Mouse (Mus musculus) gastrocnemius, postnatal 4 days (tissue): ENCODE data around the gene Zfp683. TPM values are rescaled to one million over a fixed set of nuclear protein-coding genes. Genes with fewer than 3 reads are reported as not detected.

ENCODE experiments used
- DNase-seq, 2 experiments: peaks; one replicate each; pipeline ENCODE4 v3.0.0; 2021 to 2022; ENCODE audit warnings: low spot score in 2 of 2, mixed read lengths in 2 of 2
- total RNA-seq, 2 experiments: library from RNA; stranded (reverse); gene quantifications; 2 replicates each; pipeline ENCODE4 v1.2.3; 2021

The Zfp683 gene
- total RNA-seq, 2 experiments from 2014 or later = 0.23 TPM; not detected in 1

- no peak for DNase-seq
These were observed 37.0 kb downstream of the Zfp683 start for GRCm38 (mm10) chr4:134090521-134091224.

DNA sequence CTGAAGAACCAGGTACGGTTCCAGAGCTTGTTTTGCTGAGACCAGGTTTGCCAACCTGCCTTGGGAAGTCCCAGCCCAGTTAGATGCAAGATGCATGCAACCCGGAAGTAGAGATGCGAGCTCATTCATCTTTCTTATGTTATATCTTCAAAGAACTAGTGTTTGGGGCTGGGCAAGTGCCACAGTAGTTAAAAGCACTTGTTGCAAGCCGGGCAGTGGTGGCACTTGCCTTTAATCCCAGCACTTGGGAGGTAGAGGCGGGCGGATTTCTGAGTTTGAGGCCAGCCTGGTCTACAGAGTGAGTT is 37.5 kb downstream of the Zfp683 start:
- DNase-seq = no peak

GRCm38 (mm10) chr4:134092382-134093288 is 39.0 kb downstream of the Zfp683 start:
- peak in 1 of 2 experiments; percentile 43 for DNase-seq

DNA sequence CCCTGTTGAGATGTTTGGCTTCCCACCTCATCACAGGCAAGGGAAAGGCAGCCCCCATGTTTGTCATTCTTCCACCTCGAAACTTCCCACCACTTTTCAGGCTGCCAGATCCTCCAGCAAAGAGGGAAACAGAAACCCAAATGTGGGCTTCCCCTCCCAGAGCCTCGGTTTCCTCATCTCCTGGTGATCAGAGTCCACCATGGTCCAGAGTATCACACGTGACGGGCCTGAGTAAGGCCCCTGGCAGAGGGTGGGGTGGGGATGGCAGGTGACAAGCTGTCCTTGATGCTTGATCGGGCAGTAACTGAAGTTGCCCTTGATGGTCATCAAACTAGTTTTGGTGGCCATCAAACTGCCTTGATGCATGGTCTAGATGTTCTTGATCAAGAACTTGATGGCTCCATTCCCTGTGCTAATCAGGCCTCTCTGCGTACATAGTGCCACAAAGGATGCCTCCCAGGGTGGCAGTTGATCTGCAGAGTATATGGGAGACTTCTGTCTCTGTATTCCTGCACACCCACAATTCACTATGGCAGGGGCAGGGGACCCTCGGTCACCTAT is 40.4 kb downstream of the Zfp683 start:
- DNase-seq = no peak

GRCm38 (mm10) chr4:134094923-134095547 is 41.4 kb downstream of the Zfp683 start, which contains the start of gene Cd52:
Cd52 (minus strand) TSS chr4:134095082.
- DNase-seq = no peak

DNA sequence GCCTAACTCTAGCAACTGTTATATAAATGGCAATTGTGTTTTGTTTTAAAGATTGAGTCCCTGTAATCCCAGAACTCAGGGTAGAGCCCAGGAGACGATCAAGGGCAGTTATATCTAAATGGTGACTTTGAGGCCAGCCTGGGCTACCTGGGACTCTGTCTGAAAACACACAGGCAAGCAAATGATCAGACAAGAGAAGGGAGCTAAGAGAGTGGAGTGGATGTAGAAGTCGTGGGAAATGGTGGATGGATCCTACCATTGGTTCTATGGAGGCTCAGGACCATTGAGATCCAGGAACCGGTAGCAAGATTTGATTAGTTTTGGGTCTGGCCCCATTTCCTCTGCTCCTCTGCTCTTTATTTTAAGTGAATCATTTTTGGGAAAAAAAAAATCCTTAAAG is 42.5 kb downstream of the Zfp683 start:
- no peak for DNase-seq

- no peak for DNase-seq
These were observed 43.5 kb downstream of the Zfp683 start for GRCm38 (mm10) chr4:134097015-134097608.

DNA sequence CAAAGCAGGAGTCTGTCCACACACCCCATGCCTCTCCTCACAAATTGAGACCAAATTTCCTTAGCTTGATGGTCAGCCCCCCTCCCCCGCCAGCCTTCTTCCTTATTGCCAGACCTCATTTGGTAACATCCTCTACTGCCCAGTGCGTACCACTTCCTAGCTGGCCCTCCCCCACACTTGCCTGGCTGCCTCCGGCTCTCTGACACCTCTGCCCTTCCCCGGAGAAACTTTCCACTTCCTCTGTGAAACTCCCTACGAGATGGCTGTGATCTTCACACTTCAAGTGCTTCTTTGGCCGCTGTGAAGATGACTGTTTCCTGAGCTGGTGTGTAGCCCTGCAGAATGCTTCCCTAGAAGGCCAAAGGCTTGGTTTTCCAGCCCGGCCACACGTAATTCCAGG is 45.0 kb downstream of the Zfp683 start:
- no peak for DNase-seq

DNA sequence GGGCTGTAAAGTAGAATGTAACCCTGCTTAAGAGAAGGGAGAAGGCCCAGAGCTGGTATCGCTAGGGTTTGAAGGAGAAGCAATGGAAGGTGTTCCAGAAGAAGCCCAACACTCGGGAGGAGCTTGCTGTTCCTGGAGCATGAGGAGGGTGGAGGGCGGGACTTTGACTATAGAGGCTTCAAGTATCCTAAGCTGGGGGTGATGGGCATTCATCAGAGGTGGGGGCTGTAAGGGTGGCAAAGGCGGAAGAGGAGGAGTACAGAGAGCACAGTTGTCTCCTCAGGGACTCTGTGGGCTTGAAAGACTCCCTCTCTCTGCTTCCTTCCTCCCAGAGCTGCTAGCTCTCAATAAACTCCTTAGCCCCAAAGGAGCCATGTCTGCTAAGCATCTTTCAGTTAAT is 46.6 kb downstream of the Zfp683 start:
- no peak for DNase-seq

DNA sequence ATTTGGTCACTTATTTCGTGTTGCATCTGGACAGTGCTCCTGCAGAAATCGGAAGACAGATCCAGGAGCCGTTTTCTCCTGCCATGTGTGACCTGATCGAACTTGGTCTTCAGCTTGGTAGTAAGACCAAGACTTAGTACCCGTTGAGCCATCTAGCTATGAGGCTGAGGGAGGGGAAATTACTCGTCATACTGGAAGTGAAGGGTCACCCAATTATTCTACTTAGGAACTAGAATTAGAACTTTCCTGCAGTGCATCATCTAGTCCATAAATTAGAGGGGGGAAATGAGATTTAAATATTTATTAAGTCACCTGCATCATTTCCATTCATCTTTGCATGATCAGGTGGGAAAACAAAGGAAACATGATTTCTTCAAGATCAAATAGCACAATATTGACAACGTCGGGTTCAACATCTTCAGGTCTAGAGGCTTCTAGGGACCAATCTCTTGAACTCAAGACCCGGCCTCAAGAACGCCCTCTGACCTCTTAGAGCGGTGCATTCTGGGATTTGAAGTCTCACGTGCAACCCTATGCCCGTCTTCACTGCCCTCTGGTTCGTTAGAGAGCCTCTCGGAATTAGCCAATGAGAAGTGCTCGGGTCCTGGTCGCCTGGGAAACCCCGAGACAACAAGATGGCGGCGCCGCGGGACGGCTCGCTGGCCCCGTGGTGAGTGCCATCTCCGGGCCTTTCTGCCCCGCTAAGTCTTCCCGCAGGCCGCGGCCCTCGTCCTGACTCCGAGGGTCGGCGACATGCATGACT is 48.5 kb downstream of the Zfp683 start, which contains the start of gene Ubxn11:
Ubxn11 (plus strand) TSS at position 592 of the 763 bp plus-strand sequence.
- peak; percentile 63 to 82 for DNase-seq

DNA sequence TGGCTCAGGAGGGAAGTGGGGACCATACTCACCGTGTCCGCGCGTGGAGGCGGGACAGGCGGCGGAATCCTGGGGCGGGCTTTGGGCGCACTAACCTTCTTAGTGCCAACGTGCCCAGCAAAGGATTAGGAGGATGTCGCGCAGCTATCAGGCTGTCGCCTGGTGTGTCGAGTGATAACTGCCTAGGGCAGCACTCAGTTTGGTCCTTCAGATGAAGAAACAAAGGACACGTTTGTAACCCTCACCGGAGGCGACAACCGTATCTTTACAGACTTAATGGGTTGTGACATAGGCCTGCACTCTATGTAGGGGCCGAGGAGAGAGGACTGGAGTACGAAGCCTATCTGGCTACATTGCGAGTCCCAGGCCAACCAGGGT is 49.1 kb downstream of the Zfp683 start:
- no peak for DNase-seq

DNA sequence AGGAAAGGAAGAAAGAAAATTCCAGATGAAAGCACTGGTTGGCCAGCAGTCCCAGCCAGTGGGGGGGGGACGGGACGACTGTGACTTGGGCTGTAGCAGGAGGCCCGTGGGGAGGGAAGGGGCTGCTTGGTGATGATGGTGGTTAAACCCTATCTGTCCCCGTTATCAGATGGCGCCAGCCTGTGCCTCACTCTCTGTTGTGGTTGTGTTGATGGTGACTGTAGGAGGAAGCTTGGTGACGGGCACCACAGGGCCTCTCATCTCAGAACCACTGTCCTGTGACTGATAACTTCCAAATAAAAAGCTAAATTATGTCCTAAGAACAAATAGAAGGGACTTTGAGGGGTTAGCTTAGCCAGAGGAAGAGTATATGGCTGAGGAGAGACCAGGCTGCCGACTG is 52.5 kb downstream of the Zfp683 start:
- DNase-seq = no peak

- DNase-seq = no peak
These were observed 54.1 kb downstream of the Zfp683 start for GRCm38 (mm10) chr4:134107730-134108129.

DNA sequence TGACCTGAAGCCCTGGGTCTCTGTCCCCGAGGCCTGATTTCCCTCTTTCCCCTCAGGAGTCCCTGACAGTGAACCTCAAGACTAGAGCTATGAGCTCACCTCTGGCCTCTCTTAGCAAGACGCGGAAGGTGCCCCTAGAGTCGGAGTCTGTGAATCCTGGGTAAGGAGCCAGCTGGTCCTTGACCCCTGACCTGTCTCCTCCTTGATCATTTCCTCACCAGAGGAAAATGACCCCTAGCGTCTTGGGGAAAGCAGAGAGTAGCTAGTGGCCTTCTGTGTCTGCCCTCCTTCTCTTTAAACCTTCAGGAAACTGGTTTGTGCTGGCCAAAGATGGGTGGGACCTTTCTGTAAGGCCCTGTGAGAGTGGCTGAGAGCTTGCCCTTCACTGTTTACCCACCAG is 54.6 kb downstream of the Zfp683 start:
- no peak for DNase-seq

Other genes starting within 250 kb of the Zfp683 start
- 1 to 10 TPM; 9.0 to 9.6 TPM for gene Rps6ka1, start 166.0 kb upstream of the Zfp683 start, total RNA-seq
- 100 to 1,000 TPM; 473 to 485 TPM for gene Hmgn2, start 85.2 kb upstream of the Zfp683 start, total RNA-seq
- 10 to 100 TPM; 27.1 to 28.8 TPM for gene Dhdds, start 52.9 kb upstream of the Zfp683 start, total RNA-seq
- gene Lin28a, start 35.0 kb upstream of the Zfp683 start, total RNA-seq = 1 to 10 TPM; 2.7 to 3.5 TPM
- under 1 TPM in 1 of 2 experiments, not detected in 1; 0.54 TPM for gene Crybg2, start 7.0 kb downstream of the Zfp683 start, total RNA-seq
- 1 to 10 TPM; 2.4 to 2.7 TPM for gene Cd52, start 41.2 kb downstream of the Zfp683 start, total RNA-seq
- gene Ubxn11, start 48.7 kb downstream of the Zfp683 start, total RNA-seq = 1 to 10 TPM; 3.2 to 3.7 TPM
- gene Sh3bgrl3, start 75.0 kb downstream of the Zfp683 start, total RNA-seq = 10 to 100 TPM; 72.4 to 83.6 TPM
- 10 to 100 TPM; 54.8 to 60.3 TPM for gene Cep85, start 133.3 kb downstream of the Zfp683 start, total RNA-seq
- not detected for gene Gm7534, start 149.2 kb downstream of the Zfp683 start, total RNA-seq
- not detected for gene Catsper4, start 173.5 kb downstream of the Zfp683 start, total RNA-seq
- 1 to 10 TPM; 1.8 to 2.3 TPM for gene Cnksr1, start 184.6 kb downstream of the Zfp683 start, total RNA-seq
- not detected for gene E130218I03Rik, start 189.8 kb downstream of the Zfp683 start, total RNA-seq
- gene Zfp593, start 191.8 kb downstream of the Zfp683 start, total RNA-seq = 1 to 10 TPM; 5.8 to 6.1 TPM
- not detected for gene Gm30191, start 193.1 kb downstream of the Zfp683 start, total RNA-seq
- 1 to 10 TPM; 4.5 to 5.7 TPM for gene Grrp1, start 200.3 kb downstream of the Zfp683 start, total RNA-seq
- 10 to 100 TPM; 10.4 to 11.8 TPM for gene Pdik1l, start 234.1 kb downstream of the Zfp683 start, total RNA-seq